Mouse (Mus musculus) heart, embryonic 14.5 days (tissue): ENCODE measurements around the gene Srsf2. TPM values are rescaled to one million over a fixed set of nuclear protein-coding genes. Genes with fewer than 3 reads are reported as not detected.
"Not testable (repeated sequence)": the region's sequence is repeated elsewhere in the genome, so short reads cannot be mapped to it uniquely, and the experiment has no call there.

Source experiments
- ATAC-seq: fragments of 200-750 bp; cut with Nextera tagmentation; 2 replicates; pipeline ENCODE4 v1.8.0; 2017; ENCODE audit warnings: low read depth, moderate TSS enrichment; ENCODE audit not compliant: insufficient number of reproducible peaks, insufficient read depth, low FRiP score
- H3K27ac ChIP-seq, 2 experiments: fragments of 200-500 bp in 1 of 2; fragments of 300-500 bp in 1 of 2; sonication (generic) in 1 of 2; replicated peaks in 1 of 2; 2 replicates each; pipeline ENCODE4 v1.5.1; 2012 to 2014; ENCODE audit warnings: low read depth in 2 of 2, low read length in 2 of 2, control low read depth in 1 of 2, mild to moderate bottlenecking in 1 of 2, mixed read lengths in 1 of 2; ENCODE audit not compliant: control insufficient read depth in 1 of 2, insufficient read depth in 1 of 2
- H3K27me3 ChIP-seq: fragments of 300-500 bp; sonication (generic); 2 replicates; pipeline ENCODE4 v1.6.1; 2014; ENCODE audit warnings: mild to moderate bottlenecking, low read length, control low read depth; ENCODE audit not compliant: control insufficient read depth, insufficient read depth
- H3K36me3 ChIP-seq: fragments of 300-500 bp; sonication (generic); 2 replicates; pipeline ENCODE4 v1.6.1; 2014; ENCODE audit warnings: mild to moderate bottlenecking, control low read depth, low read length, mixed read lengths; ENCODE audit not compliant: control insufficient read depth, insufficient read depth
- H3K4me1 ChIP-seq, 2 experiments: fragments of 200-500 bp in 1 of 2; fragments of 300-500 bp in 1 of 2; sonication (generic) in 1 of 2; 2 replicates each; pipeline ENCODE4 v1.6.1; 2012 to 2014; ENCODE audit warnings: low read length in 2 of 2, control low read depth in 1 of 2, mixed read lengths in 1 of 2; ENCODE audit not compliant: control insufficient read depth in 2 of 2, insufficient read depth in 2 of 2
- H3K4me2 ChIP-seq: fragments of 300-500 bp; sonication (generic); 2 replicates; pipeline ENCODE4 v1.6.1; 2014; ENCODE audit warnings: mild to moderate bottlenecking, low read length
- H3K4me3 ChIP-seq, 2 experiments: fragments of 200-500 bp in 1 of 2; fragments of 300-500 bp in 1 of 2; sonication (generic) in 1 of 2; 2 replicates each; pipeline ENCODE4 v1.5.1; 2012 to 2014; ENCODE audit warnings: low read length in 2 of 2, mild to moderate bottlenecking in 2 of 2, control low read depth in 1 of 2, low read depth in 1 of 2, moderate library complexity in 1 of 2; ENCODE audit not compliant: control insufficient read depth in 1 of 2, insufficient read depth in 1 of 2
- H3K9ac ChIP-seq: fragments of 300-500 bp; sonication (generic); 2 replicates; pipeline ENCODE4 v1.6.1; 2014; ENCODE audit warnings: mild to moderate bottlenecking, low read length
- H3K9me3 ChIP-seq: fragments of 300-500 bp; sonication (generic); 2 replicates; pipeline ENCODE4 v1.6.1; 2016; ENCODE audit warnings: low read length, control low read depth; ENCODE audit not compliant: control insufficient read depth
- WGBS: fragments of 180-500 bp; shearing (Covaris S2); extraction: QIAGEN DNeasy Blood & Tissue Kit; methylation state at CpG from one replicate; pipeline ENCODE4 v1.1.7; 2014; 5-methylcytosine and 5-hydroxymethylcytosine counted together
- polyA plus RNA-seq: library from polyadenylated mRNA; unstranded; fragments of >200 nt; fragmentation: Nextera tagmentation; extraction: Ambion mirVana; gene quantifications from 2 replicates; pipeline ENCODE4 v1.2.1, GENCODE M21; 2014

The Srsf2 gene
- polyA plus RNA-seq, 1 experiment from 2014 or later, result 569 TPM

DNA sequence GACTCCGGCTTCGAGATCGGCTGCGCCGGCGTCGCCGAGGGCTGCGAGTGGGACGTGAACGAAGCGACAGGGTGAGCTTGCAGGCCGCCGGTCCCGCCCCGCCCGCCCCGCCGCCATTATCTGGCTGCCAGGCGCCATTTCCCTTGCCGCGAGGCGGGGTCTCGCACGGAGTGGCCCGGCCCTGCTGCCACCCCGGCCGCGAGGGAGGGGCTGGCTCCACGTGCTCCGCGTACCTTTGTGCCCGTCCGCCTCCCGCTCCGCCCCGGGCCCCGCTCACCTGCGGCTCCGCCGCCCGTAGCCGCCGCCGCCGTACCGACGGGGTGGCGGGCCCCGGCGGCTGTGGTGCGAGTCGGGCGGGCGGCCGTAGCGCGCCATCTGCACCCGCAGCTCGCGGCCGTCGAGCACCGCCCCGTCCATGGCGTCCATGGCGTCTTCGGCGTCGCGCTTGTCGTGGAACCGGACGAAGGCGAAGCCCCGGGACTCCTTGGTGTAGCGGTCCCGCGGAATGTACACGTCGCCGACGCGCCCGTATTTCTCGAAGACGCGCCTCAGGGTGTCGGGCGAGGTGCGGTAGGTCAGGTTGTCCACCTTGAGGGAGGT is 503 bp downstream of the Srsf2 start, which contains the start of gene Mfsd11:
Gene Mfsd11, plus strand, starts transcription at position 150 of the 600 bp plus-strand sequence.
- under 1% methylated on average over 82 of the region's 91 CpGs for WGBS
- H3K4me1 ChIP-seq, result peaks cover 2 to 25% of the 10 kb centered on the region in 2 experiments; a peak in 2 of 4 replicates
- peak within 1 kb of the TSS; percentile 99 to 100 for H3K27ac ChIP-seq
- peak within 1 kb of the TSS; percentile 70 for H3K4me2 ChIP-seq
- peak; percentile 72 for ATAC-seq
- H3K36me3 ChIP-seq, result peaks cover 61% of the 10 kb centered on the region
- peak within 1 kb of the TSS; percentile 92 to 98 for H3K4me3 ChIP-seq
- no peaks in the 10 kb centered on the region for H3K9me3 ChIP-seq
- peak within 1 kb of the TSS; percentile 99 for H3K9ac ChIP-seq
- no peaks in the 10 kb centered on the region for H3K27me3 ChIP-seq

DNA sequence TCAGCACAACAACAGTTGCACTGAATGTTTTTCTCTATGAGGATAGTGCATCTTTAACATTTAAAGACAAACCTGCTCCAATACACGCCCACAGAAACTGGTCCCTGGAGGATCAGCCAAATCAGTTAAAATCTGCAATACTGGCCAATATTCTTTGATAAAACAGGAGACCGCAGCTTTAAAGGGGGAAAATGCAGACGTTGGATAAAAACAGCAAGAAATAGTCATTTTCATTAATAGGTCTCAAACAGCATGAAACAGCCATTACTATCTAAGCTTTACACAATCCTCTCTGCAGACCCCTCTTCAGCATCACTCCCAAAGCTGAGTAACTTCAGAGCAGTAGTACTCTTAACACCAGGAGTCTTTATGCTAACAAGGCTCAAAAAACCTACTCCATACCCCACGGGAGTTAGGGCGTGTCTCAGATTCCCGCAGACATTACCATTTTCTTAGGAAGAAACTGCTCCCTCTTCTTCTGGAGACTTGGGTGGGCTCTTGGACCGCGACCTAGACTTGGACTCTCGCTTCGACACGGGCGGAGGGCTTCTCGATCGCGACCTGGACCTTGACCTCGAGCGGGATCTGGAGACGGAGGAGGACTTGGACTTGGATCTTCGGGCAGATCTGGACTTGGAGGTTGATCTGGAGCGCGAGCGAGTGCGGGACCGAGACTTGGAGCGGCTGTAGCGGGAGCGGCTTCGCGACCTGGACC is 1.2 kb downstream of the Srsf2 start:
- ATAC-seq, result no peak
- WGBS, result under 1% methylated on average over 29 of the region's 29 CpGs
- Histone ChIP-seq H3K4me2 (peak overlapping the region; percentile 70), H3K27ac (peak overlapping the region; percentile 81 to 100), H3K9me3 (no peaks in the 10 kb centered on the region), H3K9ac (peak overlapping the region; percentile 99), H3K4me3 (peak overlapping the region; percentile 61 to 98), H3K27me3 (no peaks in the 10 kb centered on the region), H3K36me3 (peaks cover 63% of the 10 kb centered on the region), H3K4me1 (peaks cover 0 to 20% of the 10 kb centered on the region in 2 experiments; a peak in 2 of 4 replicates)

DNA sequence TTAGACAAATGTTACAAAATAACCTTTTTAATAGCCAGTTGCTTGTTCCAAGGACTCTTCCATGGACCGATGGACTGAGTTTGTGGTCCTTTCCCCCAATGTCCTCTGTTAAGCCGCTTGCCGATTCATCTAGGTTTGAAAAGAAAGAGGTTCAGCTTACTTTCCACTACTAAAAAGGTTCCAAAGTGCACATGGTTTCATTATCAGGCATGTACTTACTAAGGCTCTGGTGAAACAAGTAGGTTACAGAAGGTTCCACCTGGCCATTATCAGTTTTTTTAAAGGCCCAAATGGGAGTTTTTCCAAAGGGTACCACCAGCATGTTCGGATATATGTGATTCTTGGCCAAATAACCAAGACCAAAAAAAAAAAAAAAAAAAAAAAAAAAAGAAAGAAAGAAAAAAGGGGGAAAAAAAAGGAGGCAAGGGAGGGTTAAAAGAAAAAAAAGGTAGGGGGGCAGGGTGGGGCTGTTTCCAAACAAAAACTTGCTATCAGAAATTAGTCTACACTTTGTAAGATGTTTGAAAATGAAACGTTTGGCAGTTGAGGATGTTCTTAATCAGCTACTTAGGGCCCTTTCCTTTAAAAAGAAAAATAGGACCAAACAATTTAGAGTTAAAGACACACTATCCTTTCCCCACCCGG is 1.9 kb downstream of the Srsf2 start:
- Histone ChIP-seq H3K4me3 (peak overlapping the region; percentile 61 to 98; a peak in 3 of 4 replicates), H3K9me3 (no peaks in the 10 kb centered on the region), H3K27ac (peak overlapping the region in 1 of 2 experiments; percentile 100; a peak in 1 of 4 replicates), H3K9ac (peak overlapping the region; percentile 99), H3K36me3 (peaks cover 62% of the 10 kb centered on the region), H3K4me1 (peaks cover 0 to 20% of the 10 kb centered on the region in 2 experiments; a peak in 2 of 4 replicates), H3K27me3 (no peaks in the 10 kb centered on the region), H3K4me2 (peak overlapping the region; percentile 70)
- WGBS, result 32% methylated on average over 6 of the region's 6 CpGs
- ATAC-seq, result no peak

DNA sequence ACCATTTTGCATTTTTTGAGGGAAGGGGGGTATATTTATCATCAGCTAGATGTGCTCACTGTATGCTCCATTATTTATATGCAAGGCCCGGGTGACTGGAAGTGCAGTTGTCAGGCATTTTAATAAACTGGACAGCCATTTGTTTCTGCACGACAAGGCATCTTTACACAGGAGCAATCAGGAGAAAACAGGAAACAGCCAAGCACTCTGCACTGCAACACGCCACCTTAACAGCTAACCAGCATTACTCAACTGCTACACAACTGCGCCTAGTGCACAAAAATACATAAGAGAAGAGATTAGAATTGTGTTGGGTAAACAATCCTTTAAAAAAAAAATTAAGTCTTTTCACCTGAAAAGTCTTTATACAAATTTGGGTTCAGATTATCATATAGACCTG is 2.8 kb downstream of the Srsf2 start:
- ATAC-seq, result no peak
- peaks cover 0 to 20% of the 10 kb centered on the region in 2 experiments; a peak in 2 of 4 replicates for H3K4me1 ChIP-seq
- no peaks in the 10 kb centered on the region for H3K9me3 ChIP-seq
- H3K27me3 ChIP-seq, result no peaks in the 10 kb centered on the region
- no peak overlapping the region for H3K27ac ChIP-seq
- H3K9ac ChIP-seq, result peak overlapping the region; percentile 99; the same call in 1 of the 2 replicates
- WGBS, result 52% methylated on average over 4 of the region's 4 CpGs
- peak overlapping the region; percentile 70 for H3K4me2 ChIP-seq
- H3K4me3 ChIP-seq, result peak overlapping the region in 1 of 2 experiments; percentile 98; a peak in 2 of 4 replicates
- peaks cover 59% of the 10 kb centered on the region for H3K36me3 ChIP-seq

DNA sequence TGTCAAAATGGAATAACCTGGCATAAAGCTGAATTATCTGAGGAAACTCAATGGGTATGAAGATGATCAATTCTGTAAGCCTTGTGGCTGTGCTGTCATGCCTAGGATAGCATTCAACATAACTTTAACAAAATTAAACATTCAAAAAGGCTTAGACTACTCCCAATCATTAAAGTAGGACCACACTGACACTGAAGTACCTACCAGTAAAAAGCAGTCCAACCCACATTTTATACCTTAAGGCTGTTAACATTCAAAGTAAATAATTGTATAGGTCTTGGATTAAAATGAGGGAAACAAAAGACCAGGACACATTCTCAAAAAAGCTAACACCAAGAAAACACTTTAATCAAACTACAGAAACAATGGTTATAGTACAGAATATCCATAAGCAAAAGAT is 3.3 kb downstream of the Srsf2 start:
- ATAC-seq, result no peak
- Histone ChIP-seq H3K9me3 (no peaks in the 10 kb centered on the region), H3K27ac (no peak overlapping the region), H3K4me3 (no peak overlapping the region), H3K4me1 (peaks cover 0 to 17% of the 10 kb centered on the region in 2 experiments; a peak in 2 of 4 replicates), H3K9ac (no peak overlapping the region), H3K4me2 (no peak overlapping the region; the same call in 1 of the 2 replicates), H3K27me3 (no peaks in the 10 kb centered on the region), H3K36me3 (peaks cover 59% of the 10 kb centered on the region)

DNA sequence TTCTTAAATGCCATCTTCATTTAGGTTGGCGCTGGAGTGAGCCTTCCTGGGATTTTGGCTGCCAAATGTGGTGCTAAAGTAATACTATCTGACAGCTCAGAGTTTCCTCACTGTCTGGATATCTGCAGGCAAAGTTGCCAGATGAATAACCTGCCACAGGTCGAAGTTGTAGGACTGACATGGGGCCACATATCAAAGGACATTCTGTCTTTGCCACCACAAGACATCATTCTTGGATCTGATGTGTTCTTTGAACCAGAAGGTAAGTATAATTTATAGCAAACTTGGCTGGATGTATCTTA is 4.1 kb downstream of the Srsf2 start:
- ATAC-seq, H3K9ac ChIP-seq, H3K9me3 ChIP-seq, H3K4me2 ChIP-seq, H3K4me3 ChIP-seq, H3K27ac ChIP-seq, H3K27me3 ChIP-seq: not testable (repeated sequence)
- Histone ChIP-seq H3K36me3 (peaks cover 59% of the 10 kb centered on the region), H3K4me1 (peaks cover 0 to 18% of the 10 kb centered on the region in 2 experiments; a peak in 2 of 4 replicates)
- WGBS, result 65% methylated on average over 2 of the region's 2 CpGs

DNA sequence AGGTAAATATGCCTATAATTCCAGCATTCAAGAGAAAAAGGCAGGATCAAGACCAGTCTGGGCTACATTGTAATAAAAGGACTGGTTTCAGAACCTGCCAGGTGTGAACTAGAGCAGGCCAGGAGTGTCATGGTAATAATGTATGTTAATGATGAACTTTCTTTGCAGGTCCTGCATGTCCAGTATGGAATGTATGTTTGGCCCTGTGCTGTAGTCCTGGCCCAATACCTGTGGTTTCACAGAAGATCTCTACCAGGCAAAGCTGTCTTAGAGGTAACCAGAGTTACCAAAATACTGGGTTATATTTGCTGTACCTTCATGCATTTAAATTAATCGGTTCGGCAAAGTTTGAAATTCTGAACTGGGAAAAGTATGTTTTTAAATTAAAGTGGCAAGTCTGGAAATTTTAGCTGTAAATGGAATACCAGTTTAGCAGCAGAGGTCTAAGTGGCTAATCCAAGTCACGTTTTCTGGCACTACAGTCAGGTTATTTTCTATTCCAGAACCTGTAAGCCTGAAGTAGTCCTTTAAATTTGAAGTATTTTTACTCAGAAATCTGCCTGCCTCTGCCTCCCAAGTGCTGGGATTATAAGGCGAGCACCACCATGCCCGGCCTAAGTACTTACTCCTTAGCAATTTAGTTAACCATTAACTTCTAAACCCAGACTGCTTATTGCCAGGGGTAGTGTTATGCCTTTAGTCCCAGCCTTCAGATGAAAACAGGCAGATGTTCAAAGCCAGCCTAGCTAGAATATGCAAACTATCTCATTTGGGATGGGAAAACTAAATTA is 4.6 kb downstream of the Srsf2 start:
- peaks cover 59% of the 10 kb centered on the region for H3K36me3 ChIP-seq
- H3K27ac ChIP-seq, result no peak overlapping the region
- no peak overlapping the region for H3K4me2 ChIP-seq
- WGBS, result 82% methylated on average over 5 of the region's 5 CpGs
- H3K27me3 ChIP-seq, result no peaks in the 10 kb centered on the region
- ATAC-seq, result no peak
- no peak overlapping the region for H3K4me3 ChIP-seq
- peaks cover 0 to 18% of the 10 kb centered on the region in 2 experiments; a peak in 2 of 4 replicates for H3K4me1 ChIP-seq
- no peak overlapping the region for H3K9ac ChIP-seq
- H3K9me3 ChIP-seq, result no peaks in the 10 kb centered on the region
